Mouse (Mus musculus): ENCODE results near the gene Slc6a14. TPM values are rescaled to one million over a fixed set of nuclear protein-coding genes. Genes with fewer than 3 reads are reported as not detected.

The Slc6a14 gene
- total RNA-seq (2023), result not detected

GRCm38 (mm10) chrX:21714829-21715228, at the start of gene Slc6a14:
TSS of gene Slc6a14 (plus strand) at chrX:21714896.

DNA sequence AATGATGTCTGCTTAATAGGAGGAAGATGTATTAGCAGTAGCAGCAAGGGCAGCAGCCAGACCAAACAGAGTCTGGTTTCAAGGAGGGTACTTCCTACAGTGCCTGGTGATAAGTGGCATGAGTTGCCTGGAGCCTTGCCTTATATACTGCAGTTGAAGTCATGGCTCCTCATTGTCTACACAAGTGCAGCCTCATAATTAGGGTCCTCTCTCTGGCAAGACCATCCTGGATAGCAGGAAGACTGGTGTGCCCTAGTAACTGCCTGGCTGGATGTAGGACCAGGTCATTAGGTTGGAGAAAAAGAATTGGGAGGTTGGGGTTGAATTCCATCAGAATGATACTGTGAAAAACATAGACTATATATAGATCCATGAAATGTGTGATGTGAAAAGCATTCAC, 30.3 kb downstream of the Slc6a14 start, which contains the start of gene Gm28269:
Gm28269 (minus strand) TSS at position 101 of the 400 bp plus-strand sequence.

Other genes starting within 250 kb of the Slc6a14 start
- gene Agtr2, start 230.4 kb upstream of the Slc6a14 start, total RNA-seq (2023), result not detected
- not detected for gene Gm28269, start 30.2 kb downstream of the Slc6a14 start, total RNA-seq (2023)

Data from monocyte, adult 59 days (primary cell).